Mouse (Mus musculus): Measurements from ENCODE around the gene Tnk2. TPM values are rescaled to one million over a fixed set of nuclear protein-coding genes. Genes with fewer than 3 reads are reported as not detected.

The Tnk2 gene
- total RNA-seq, 2 experiments from 2014 or later = 93.2 to 107 TPM

- DNase-seq (ENCODE audit: extremely low spot score in 1 of 2, low spot score in 2 of 2) = no peak
- intact Hi-C loops (cut with DNase I) = no loop called here
Measured at GRCm38 (mm10) chr16:32655534-32655933, 11.9 kb downstream of the Tnk2 start.

GRCm38 (mm10) chr16:32656321-32656720 lies 12.6 kb downstream of the Tnk2 start:
- DNase-seq (ENCODE audit: extremely low spot score in 1 of 2, low spot score in 2 of 2) = no peak
- intact Hi-C loops (cut with DNase I) = no loop called here

GRCm38 (mm10) chr16:32656794-32657193 lies 13.1 kb downstream of the Tnk2 start:
- intact Hi-C loops (cut with DNase I) = no loop called here

GRCm38 (mm10) chr16:32657498-32658250 lies 14.0 kb downstream of the Tnk2 start:
- intact Hi-C loops (cut with DNase I) = loop anchor here (2.0 kb wide), 1 partner anchor 31 kb away; no protein-coding TSS in a partner anchor

More at GRCm38 (mm10) chr16:32656794-32657193, 13.1 kb downstream of the Tnk2 start:
- DNase-seq (ENCODE audit: extremely low spot score in 1 of 2, low spot score in 2 of 2) = peak in 1 of 2 experiments; percentile 74

GRCm38 (mm10) chr16:32658743-32659171 lies 15.1 kb downstream of the Tnk2 start:
- intact Hi-C loops (cut with DNase I) = loop anchor here (2.0 kb wide), 1 partner anchor 30 kb away; no protein-coding TSS in a partner anchor
- peak in 1 of 2 experiments; percentile 76 for DNase-seq (ENCODE audit: extremely low spot score in 1 of 2, low spot score in 2 of 2)

More at GRCm38 (mm10) chr16:32657498-32658250, 14.0 kb downstream of the Tnk2 start:
- no peak for DNase-seq (ENCODE audit: extremely low spot score in 1 of 2, low spot score in 2 of 2)

GRCm38 (mm10) chr16:32659385-32659784 lies 15.7 kb downstream of the Tnk2 start:
- DNase-seq (ENCODE audit: extremely low spot score in 1 of 2, low spot score in 2 of 2) = peak in 1 of 2 experiments; percentile 71
- intact Hi-C loops (cut with DNase I) = loop anchor here (2.0 kb wide), 1 partner anchor 29 kb away; no protein-coding TSS in a partner anchor

- intact Hi-C loops (cut with DNase I) = no loop called here
- DNase-seq (ENCODE audit: extremely low spot score in 1 of 2, low spot score in 2 of 2) = no peak
Measured at GRCm38 (mm10) chr16:32660095-32660494, 16.4 kb downstream of the Tnk2 start.

GRCm38 (mm10) chr16:32660557-32661321 lies 17.1 kb downstream of the Tnk2 start:
- DNase-seq (ENCODE audit: extremely low spot score in 1 of 2, low spot score in 2 of 2) = peak; percentile 79 to 85
- intact Hi-C loops (cut with DNase I) = no loop called here

GRCm38 (mm10) chr16:32661493-32661921 lies 17.8 kb downstream of the Tnk2 start:
- peak in 1 of 2 experiments; percentile 65 for DNase-seq (ENCODE audit: extremely low spot score in 1 of 2, low spot score in 2 of 2)
- intact Hi-C loops (cut with DNase I) = no loop called here

GRCm38 (mm10) chr16:32662372-32662771 lies 18.7 kb downstream of the Tnk2 start:
- no peak for DNase-seq (ENCODE audit: extremely low spot score in 1 of 2, low spot score in 2 of 2)
- intact Hi-C loops (cut with DNase I) = no loop called here

- intact Hi-C loops (cut with DNase I) = no loop called here
Measured at GRCm38 (mm10) chr16:32663231-32663858, 19.7 kb downstream of the Tnk2 start.

GRCm38 (mm10) chr16:32664211-32664610 lies 20.5 kb downstream of the Tnk2 start:
- intact Hi-C loops (cut with DNase I) = no loop called here
- no peak for DNase-seq (ENCODE audit: extremely low spot score in 1 of 2, low spot score in 2 of 2)

More at GRCm38 (mm10) chr16:32663231-32663858, 19.7 kb downstream of the Tnk2 start:
- peak in 1 of 2 experiments; percentile 23 for DNase-seq (ENCODE audit: extremely low spot score in 1 of 2, low spot score in 2 of 2)

- intact Hi-C loops (cut with DNase I) = no loop called here
- peak in 1 of 2 experiments; percentile 66 for DNase-seq (ENCODE audit: extremely low spot score in 1 of 2, low spot score in 2 of 2)
Measured at GRCm38 (mm10) chr16:32665851-32666665, 22.4 kb downstream of the Tnk2 start.

GRCm38 (mm10) chr16:32666671-32667551 lies 23.2 kb downstream of the Tnk2 start:
- DNase-seq (ENCODE audit: extremely low spot score in 1 of 2, low spot score in 2 of 2) = no peak
- intact Hi-C loops (cut with DNase I) = no loop called here

GRCm38 (mm10) chr16:32667552-32667872 lies 23.8 kb downstream of the Tnk2 start:
- intact Hi-C loops (cut with DNase I) = no loop called here
- DNase-seq (ENCODE audit: extremely low spot score in 1 of 2, low spot score in 2 of 2) = no peak

- intact Hi-C loops (cut with DNase I) = no loop called here
- no peak for DNase-seq (ENCODE audit: extremely low spot score in 1 of 2, low spot score in 2 of 2)
Measured at GRCm38 (mm10) chr16:32668030-32668429, 24.4 kb downstream of the Tnk2 start.

- DNase-seq (ENCODE audit: extremely low spot score in 1 of 2, low spot score in 2 of 2) = no peak
- intact Hi-C loops (cut with DNase I) = no loop called here
Measured at GRCm38 (mm10) chr16:32668472-32668871, 24.8 kb downstream of the Tnk2 start.
